Mouse (Mus musculus) kidney, adult 2 months (tissue): ENCODE measurements around the gene Golga5. TPM values are rescaled to one million over a fixed set of nuclear protein-coding genes. Genes with fewer than 3 reads are reported as not detected.

ENCODE experiments used
- DNase-seq: peaks from one replicate; pipeline ENCODE4 v3.0.0; 2021
- H3K27ac ChIP-seq: fragments of 200-500 bp; 2 replicates; pipeline ENCODE4 v1.5.1; 2012; ENCODE audit warnings: low read depth, low read length, control low read depth, inconsistent platforms; ENCODE audit not compliant: insufficient read depth
- H3K27me3 ChIP-seq: fragments of 200-500 bp; replicated peaks from 2 replicates; pipeline ENCODE4 v1.6.1; 2012; ENCODE audit warnings: mild to moderate bottlenecking, moderate library complexity, low read length, inconsistent platforms; ENCODE audit not compliant: control insufficient read depth, insufficient read depth
- H3K36me3 ChIP-seq: fragments of 200-500 bp; 2 replicates; pipeline ENCODE4 v1.6.1; 2012; ENCODE audit warnings: mild to moderate bottlenecking, moderate library complexity, low read length, inconsistent platforms; ENCODE audit not compliant: control insufficient read depth, insufficient read depth
- H3K4me1 ChIP-seq: fragments of 200-500 bp; 2 replicates; pipeline ENCODE4 v1.6.1; 2011; ENCODE audit warnings: low read length; ENCODE audit not compliant: control insufficient read depth, insufficient read depth
- H3K4me3 ChIP-seq: fragments of 200-500 bp; 2 replicates; pipeline ENCODE4 v1.5.1; 2011; ENCODE audit warnings: mild to moderate bottlenecking, low read depth, low read length, control low read depth; ENCODE audit not compliant: insufficient read depth
- CTCF ChIP-seq: fragments of 200-500 bp; conservative IDR thresholded peaks from 2 replicates; pipeline ENCODE4 v1.5.1; 2011; ENCODE audit warnings: low read depth, mild to moderate bottlenecking, control low read depth, low read length, moderate library complexity, mixed read lengths; ENCODE audit not compliant: insufficient read depth, insufficient read length
- POLR2A ChIP-seq: fragments of 200-500 bp; IDR thresholded peaks from one replicate; pipeline ENCODE4 v1.6.1; 2011; ENCODE audit warnings: low read depth, low read length, control low read depth
- WGBS: fragments of 180-500 bp; shearing (Covaris S2); methylation state at CpG from one replicate; pipeline ENCODE4 v1.1.7; 2018; 5-methylcytosine and 5-hydroxymethylcytosine counted together
- polyA plus RNA-seq: library from polyadenylated mRNA; depleted of rRNA; stranded (reverse); fragments of >200 nt; gene quantifications from 2 replicates; pipeline ENCODE4 v1.2.3, GENCODE M21; 2012

The Golga5 gene
- polyA plus RNA-seq, 1 experiment, result 14.8 TPM

DNA sequence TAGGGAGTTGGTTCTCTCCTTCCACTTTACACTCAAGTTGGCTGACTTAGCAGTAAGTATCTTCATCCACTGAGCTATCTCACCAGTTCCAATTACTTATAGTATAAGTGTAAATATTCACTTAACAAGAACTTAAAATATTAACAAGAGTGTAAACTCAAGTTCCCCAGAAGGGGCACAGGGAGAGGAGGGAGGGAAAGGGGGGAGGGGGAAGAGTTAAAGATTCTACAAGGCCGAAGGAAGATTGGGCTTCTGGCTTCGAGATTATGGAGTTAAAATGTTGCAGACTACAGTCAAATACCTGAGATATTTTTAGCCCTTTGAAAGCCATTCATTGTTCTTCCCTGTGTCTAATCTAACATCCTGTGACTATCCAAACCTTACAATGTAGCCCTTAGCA lies 44.5 kb upstream of the Golga5 start:
- H3K27me3 ChIP-seq, result no peaks in the 10 kb centered on the region
- 29% methylated on average over 2 of the region's 2 CpGs for WGBS
- DNase-seq, result no peak
- H3K4me3 ChIP-seq, result no peak overlapping the region
- TF ChIP-seq CTCF (no peak), POLR2A (no peak)
- peaks cover 18% of the 10 kb centered on the region; the same call in 1 of the 2 replicates for H3K4me1 ChIP-seq
- H3K36me3 ChIP-seq, result 0 out of 2 replicates have a peak, but pooled peaks cover 1% of the 10 kb centered on the region
- H3K27ac ChIP-seq, result no peak overlapping the region

- DNase-seq, result no peak
- TF ChIP-seq POLR2A (no peak), CTCF (no peak)
Observed at GRCm38 (mm10) chr12:102425048-102425578, 43.8 kb upstream of the Golga5 start.

GRCm38 (mm10) chr12:102426285-102426684 lies 42.6 kb upstream of the Golga5 start:
- Histone ChIP-seq H3K4me1 (peaks cover 8% of the 10 kb centered on the region; the same call in 1 of the 2 replicates), H3K27me3 (no peaks in the 10 kb centered on the region), H3K27ac (no peak overlapping the region), H3K36me3 (0 out of 2 replicates have a peak, but pooled peaks cover 1% of the 10 kb centered on the region), H3K4me3 (no peak overlapping the region)
- TF ChIP-seq CTCF, result no peak
- no peak for TF ChIP-seq POLR2A
- 90% methylated on average over 7 of the region's 7 CpGs for WGBS
- DNase-seq, result no peak

More at GRCm38 (mm10) chr12:102425048-102425578, 43.8 kb upstream of the Golga5 start:
- WGBS, result 77% methylated on average over 4 of the region's 4 CpGs
- no peaks in the 10 kb centered on the region for H3K27me3 ChIP-seq
- H3K36me3 ChIP-seq, result 0 out of 2 replicates have a peak, but pooled peaks cover 1% of the 10 kb centered on the region
- peaks cover 12% of the 10 kb centered on the region; the same call in 1 of the 2 replicates for H3K4me1 ChIP-seq
- no peak overlapping the region for H3K27ac ChIP-seq
- no peak overlapping the region for H3K4me3 ChIP-seq

DNA sequence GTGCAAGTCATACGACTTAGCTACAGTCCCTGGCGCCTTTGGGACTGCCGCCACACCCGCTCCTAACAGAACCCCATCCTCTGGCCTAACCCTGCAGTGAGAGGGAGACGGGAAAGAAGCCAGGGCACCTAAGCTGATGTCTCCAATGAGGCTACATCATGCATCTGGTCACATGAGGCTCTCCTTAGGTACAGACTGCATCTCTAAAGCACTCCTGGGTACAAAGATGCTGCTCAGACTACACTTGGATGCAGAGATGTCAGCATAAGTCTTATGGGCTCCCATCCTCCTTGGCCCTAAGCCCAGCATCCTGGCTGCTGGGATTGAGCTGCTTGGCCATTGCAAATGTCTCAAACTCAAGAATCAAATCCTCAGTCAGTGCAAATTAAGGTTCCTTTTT lies 39.3 kb upstream of the Golga5 start:
- TF ChIP-seq POLR2A (no peak), CTCF (no peak)
- no peak for DNase-seq
- Histone ChIP-seq H3K4me1 (peaks cover 10% of the 10 kb centered on the region; the same call in 1 of the 2 replicates), H3K36me3 (no peaks in the 10 kb centered on the region), H3K27me3 (no peaks in the 10 kb centered on the region), H3K4me3 (no peak overlapping the region), H3K27ac (no peak overlapping the region)
- WGBS, result 89% methylated on average over 5 of the region's 5 CpGs

- peaks cover 10% of the 10 kb centered on the region; the same call in 1 of the 2 replicates for H3K4me1 ChIP-seq
- H3K36me3 ChIP-seq, result no peaks in the 10 kb centered on the region
- H3K27ac ChIP-seq, result no peak overlapping the region
- H3K27me3 ChIP-seq, result no peaks in the 10 kb centered on the region
- H3K4me3 ChIP-seq, result no peak overlapping the region
- no peak for TF ChIP-seq CTCF
- no peak for TF ChIP-seq POLR2A
- DNase-seq, result no peak
- 89% methylated on average over 4 of the region's 4 CpGs for WGBS
Observed at GRCm38 (mm10) chr12:102430228-102430627, 38.7 kb upstream of the Golga5 start.

GRCm38 (mm10) chr12:102432238-102432637 lies 36.7 kb upstream of the Golga5 start:
- no peak for TF ChIP-seq POLR2A
- no peak for TF ChIP-seq CTCF
- Histone ChIP-seq H3K4me3 (no peak overlapping the region), H3K27me3 (no peaks in the 10 kb centered on the region), H3K36me3 (no peaks in the 10 kb centered on the region), H3K27ac (no peak overlapping the region), H3K4me1 (peaks cover 10% of the 10 kb centered on the region; the same call in 1 of the 2 replicates)
- peak; percentile 40 for DNase-seq
- 66% methylated on average over 12 of the region's 12 CpGs for WGBS

- WGBS, result 83% methylated on average over 4 of the region's 4 CpGs
- TF ChIP-seq CTCF (no peak), POLR2A (no peak)
- Histone ChIP-seq H3K36me3 (no peaks in the 10 kb centered on the region), H3K4me1 (peaks cover 10% of the 10 kb centered on the region; the same call in 1 of the 2 replicates), H3K4me3 (no peak overlapping the region), H3K27me3 (no peaks in the 10 kb centered on the region), H3K27ac (no peak overlapping the region)
- DNase-seq, result no peak
Observed at GRCm38 (mm10) chr12:102434107-102434506, 34.8 kb upstream of the Golga5 start.
